Mouse (Mus musculus) ES-E14 (cell line): ENCODE measurements at regions not wholly inside any gene's neighbourhood (a gene's known extent, or its start where the extent isn't known, plus 50 kb on each side); places are given as distances from the start of the nearest gene placed in this dataset.

Experiments used
- DNase-seq: peaks from one replicate; pipeline ENCODE4 v3.0.0-alpha.2; 2013; ENCODE audit warnings: low read depth, low spot score
- H3K27ac ChIP-seq: 2 replicates; pipeline ENCODE4 v1.5.1; 2012; ENCODE audit warnings: low read depth, mild to moderate bottlenecking, low read length, moderate library complexity, mixed read lengths; ENCODE audit not compliant: poor library complexity, insufficient read depth, severe bottlenecking
- H3K36me3 ChIP-seq: 2 replicates; pipeline ENCODE4 v1.6.1; 2012; ENCODE audit warnings: mild to moderate bottlenecking, low read length, moderate library complexity, mixed read lengths; ENCODE audit not compliant: control insufficient read depth, poor library complexity, insufficient read depth, severe bottlenecking
- H3K4me1 ChIP-seq, 2 experiments: fragments of 150-350 bp in 1 of 2; sonication (generic) in 1 of 2; 2 replicates each; pipeline ENCODE4 v1.6.1; 2012; ENCODE audit warnings: low read length in 2 of 2, mild to moderate bottlenecking in 1 of 2, mixed read lengths in 1 of 2; ENCODE audit not compliant: control insufficient read depth in 2 of 2, insufficient read depth in 2 of 2, poor library complexity in 1 of 2
- H3K4me3 ChIP-seq, 2 experiments: fragments of 150-350 bp in 1 of 2; sonication (generic) in 1 of 2; 2 replicates each; pipeline ENCODE4 v1.5.1; 2012; ENCODE audit warnings: low read length in 2 of 2, low read depth in 1 of 2, mild to moderate bottlenecking in 1 of 2, mixed read lengths in 1 of 2; ENCODE audit not compliant: insufficient read depth in 1 of 2, poor library complexity in 1 of 2, severe bottlenecking in 1 of 2
- H3K9ac ChIP-seq: 2 replicates; pipeline ENCODE4 v1.6.1; 2012; ENCODE audit warnings: low read depth, mild to moderate bottlenecking, low read length, mixed read lengths; ENCODE audit not compliant: poor library complexity, insufficient read depth, severe bottlenecking
- H3K9me3 ChIP-seq: fragments of 150-350 bp; sonication (generic); 2 replicates; pipeline ENCODE4 v1.6.1; 2012; ENCODE audit warnings: low read depth, mild to moderate bottlenecking, low read length; ENCODE audit not compliant: control insufficient read depth, insufficient read depth
- CHD2 ChIP-seq: IDR thresholded peaks from 2 replicates; pipeline ENCODE4 v1.6.1; 2014; ENCODE audit warnings: mild to moderate bottlenecking, low read depth, low read length, inconsistent platforms
- HCFC1 ChIP-seq: IDR thresholded peaks from 2 replicates; pipeline ENCODE4 v1.6.1; 2012; ENCODE audit warnings: low read length, inconsistent platforms, borderline replicate concordance; ENCODE audit not compliant: insufficient read depth
- MAFK ChIP-seq: IDR thresholded peaks from 2 replicates; pipeline ENCODE4 v1.6.1; 2014; ENCODE audit warnings: mild to moderate bottlenecking, low read depth, low read length, inconsistent platforms; ENCODE audit not compliant: insufficient read depth
- ZC3H11A ChIP-seq: IDR thresholded peaks from 2 replicates; pipeline ENCODE4 v1.6.1; 2012; ENCODE audit warnings: low read depth, mild to moderate bottlenecking, inconsistent platforms, low read length, borderline replicate concordance
- ZNF384 ChIP-seq: IDR thresholded peaks from 2 replicates; pipeline ENCODE4 v1.6.1; 2012; ENCODE audit warnings: low read depth, low read length, inconsistent platforms
- in situ Hi-C, 2 experiments: fragments of 600-800 bp; cut with MboI; formaldehyde crosslinking; loops; one replicate each; pipeline ENCODE4 v1.15.1; 2025; ENCODE audit warnings: low sequenced_read_pairs in 2 of 2, inconsistent platforms in 1 of 2; ENCODE audit not compliant: unreplicated experiment in 2 of 2

DNA sequence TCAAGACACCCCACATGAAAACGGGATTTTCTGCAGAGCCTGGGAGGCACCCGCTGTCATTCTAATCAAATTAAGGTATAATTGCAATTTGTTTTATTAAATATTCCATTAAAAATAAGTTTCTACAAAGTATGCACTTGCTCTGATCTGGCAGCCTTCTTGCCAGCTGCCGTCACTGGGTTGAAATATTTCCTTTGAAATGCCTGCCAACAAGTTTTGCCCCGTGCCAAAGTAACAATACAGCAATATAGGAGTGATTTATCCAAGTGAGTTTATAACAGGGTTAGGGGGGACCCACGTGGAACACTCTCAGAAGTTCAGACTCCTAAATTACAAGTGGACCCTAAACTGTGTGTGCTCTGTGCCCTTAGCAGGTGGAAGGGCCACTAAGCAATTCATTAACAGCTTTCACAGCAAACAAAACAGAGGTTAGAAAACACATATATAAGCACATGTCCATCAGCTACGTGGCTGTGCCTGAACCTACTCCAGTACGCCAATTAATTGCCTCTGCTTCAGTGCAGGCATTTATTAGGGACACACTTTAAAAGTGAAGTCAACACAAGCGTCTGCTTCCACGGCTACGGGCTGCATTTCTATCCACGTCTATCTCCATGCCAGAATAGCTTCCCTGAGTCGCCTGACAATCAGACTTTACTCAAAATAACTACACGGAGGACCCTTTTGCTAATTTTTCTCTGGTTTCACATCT lies 275.1 kb downstream of the 1700129C05Rik start:
- Histone ChIP-seq H3K4me1 (no peaks in the 10 kb centered on the region), H3K9ac (no peak overlapping the region), H3K9me3 (no peaks in the 10 kb centered on the region), H3K36me3 (no peaks in the 10 kb centered on the region), H3K27ac (no peak overlapping the region), H3K4me3 (no peak overlapping the region)
- TF ChIP-seq ZNF384 (no peak), MAFK (no peak), CHD2 (no peak), ZC3H11A (no peak), HCFC1 (no peak)
- in situ Hi-C loops, result no loop called here
- DNase-seq, result no peak

DNA sequence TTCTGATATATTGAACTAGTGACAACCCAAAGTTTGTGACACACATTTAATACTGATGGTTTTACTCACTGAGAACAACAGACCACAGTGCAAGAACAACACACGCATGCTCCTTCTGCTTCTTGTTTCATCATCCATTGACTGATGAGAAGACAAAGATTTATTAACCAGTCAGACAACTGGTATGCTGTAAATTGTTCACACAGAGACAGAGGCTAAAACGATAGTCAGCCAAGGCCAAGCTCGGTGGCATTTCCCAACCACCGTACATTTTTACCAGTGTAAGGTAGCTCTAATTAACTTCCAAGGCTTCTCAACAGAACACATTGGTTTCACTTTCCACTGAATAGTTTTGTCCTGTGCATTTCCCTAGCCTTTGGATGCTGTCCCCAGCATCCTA lies 287.8 kb downstream of the 1700129C05Rik start:
- Histone ChIP-seq H3K36me3 (no peaks in the 10 kb centered on the region), H3K27ac (no peak overlapping the region), H3K9ac (no peak overlapping the region), H3K9me3 (no peaks in the 10 kb centered on the region), H3K4me1 (no peaks in the 10 kb centered on the region), H3K4me3 (no peak overlapping the region)
- no peak for DNase-seq
- TF ChIP-seq CHD2 (no peak), MAFK (no peak), HCFC1 (no peak), ZC3H11A (no peak), ZNF384 (no peak)
- in situ Hi-C loops, result no loop called here

DNA sequence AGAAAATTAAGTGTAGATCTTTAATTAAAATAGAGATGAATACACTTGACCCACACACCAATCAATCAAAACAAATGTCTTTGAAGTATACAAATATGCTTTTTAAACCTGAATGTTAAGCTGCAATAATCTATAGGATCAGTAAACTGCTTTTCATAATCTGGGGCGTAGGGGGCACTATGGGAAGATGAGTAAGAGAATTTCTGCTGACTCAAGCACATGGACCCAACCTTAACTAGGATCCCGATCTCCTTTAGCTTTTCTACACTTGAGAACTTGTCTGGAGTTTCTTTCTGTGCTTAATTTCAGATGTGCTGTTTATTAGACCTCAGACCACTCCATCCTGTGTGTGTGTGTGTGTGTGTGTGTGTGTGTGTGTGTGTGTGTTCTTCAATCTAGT lies 298.1 kb downstream of the 1700129C05Rik start:
- H3K9ac ChIP-seq, result no peak overlapping the region
- H3K27ac ChIP-seq, result no peak overlapping the region
- H3K4me1 ChIP-seq, result no peaks in the 10 kb centered on the region
- TF ChIP-seq MAFK, result peak; percentile 59; the same call in 1 of the 2 replicates
- TF ChIP-seq ZC3H11A, result no peak
- in situ Hi-C loops, result no loop called here
- H3K36me3 ChIP-seq, result no peaks in the 10 kb centered on the region
- no peak for DNase-seq
- no peak overlapping the region for H3K4me3 ChIP-seq
- no peaks in the 10 kb centered on the region for H3K9me3 ChIP-seq

DNA sequence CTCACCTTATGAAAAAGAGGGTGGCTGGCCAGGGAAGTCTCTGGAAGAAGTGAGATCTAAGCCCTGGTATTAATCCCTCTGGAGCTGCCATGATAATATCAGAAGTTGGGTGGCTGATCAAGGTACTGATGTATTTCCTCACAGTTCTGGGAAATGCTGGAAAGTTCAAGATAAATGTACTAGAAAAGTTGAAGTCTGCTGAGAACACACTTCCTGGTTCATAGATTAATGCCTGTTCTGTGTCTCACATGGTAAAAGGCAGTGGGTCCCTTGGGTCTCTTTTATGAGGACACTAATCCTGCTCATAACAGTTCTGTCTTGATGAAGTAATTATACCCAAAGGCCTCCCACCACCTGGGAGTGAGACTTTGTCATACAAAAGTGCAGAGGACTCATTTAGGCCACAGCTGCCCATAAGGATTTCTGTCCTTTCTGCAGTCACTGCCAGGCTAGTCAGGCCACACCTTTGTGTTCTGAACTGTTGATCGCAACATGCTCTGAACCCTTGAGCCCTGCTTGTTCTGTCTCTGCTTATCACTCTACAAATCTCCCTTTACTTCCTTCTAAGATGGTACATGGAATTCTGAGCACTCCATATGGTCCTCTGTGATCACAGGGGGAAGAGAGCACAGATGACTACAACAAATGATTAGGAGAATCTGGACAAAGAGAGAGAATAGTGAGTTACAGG lies 300.4 kb downstream of the 1700129C05Rik start:
- Histone ChIP-seq H3K9ac (no peak overlapping the region), H3K36me3 (no peaks in the 10 kb centered on the region), H3K9me3 (no peaks in the 10 kb centered on the region), H3K4me1 (no peaks in the 10 kb centered on the region), H3K27ac (no peak overlapping the region), H3K4me3 (no peak overlapping the region)
- in situ Hi-C loops, result no loop called here
- TF ChIP-seq ZC3H11A, result no peak
- TF ChIP-seq ZNF384, result no peak
- TF ChIP-seq MAFK, result no peak
- no peak for TF ChIP-seq HCFC1
- no peak for TF ChIP-seq CHD2
- no peak for DNase-seq

DNA sequence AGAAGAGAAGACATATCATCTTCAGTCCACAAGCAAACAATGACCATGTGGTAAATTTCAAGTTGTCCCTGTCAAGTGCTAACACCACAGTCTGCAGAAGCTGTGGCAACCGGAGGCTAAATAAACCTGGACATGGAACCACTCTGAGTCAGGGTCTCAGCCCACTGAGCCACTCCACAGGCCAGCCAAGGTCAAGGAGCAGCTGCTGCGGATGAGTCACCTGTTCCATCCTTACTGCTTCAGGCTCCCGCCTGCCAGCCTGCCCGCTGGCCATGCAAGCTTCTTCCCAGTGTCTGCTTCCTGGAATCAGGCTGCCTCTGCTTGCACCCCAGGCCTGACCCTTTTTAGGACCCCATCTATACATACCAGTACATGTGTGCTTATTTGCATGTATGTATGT lies 319.8 kb downstream of the 1700129C05Rik start:
- H3K9ac ChIP-seq, result no peak overlapping the region
- H3K4me3 ChIP-seq, result no peak overlapping the region
- TF ChIP-seq CHD2 (no peak), HCFC1 (no peak), ZNF384 (no peak), ZC3H11A (no peak)
- H3K36me3 ChIP-seq, result no peaks in the 10 kb centered on the region
- in situ Hi-C loops, result no loop called here
- H3K9me3 ChIP-seq, result no peaks in the 10 kb centered on the region
- no peak for DNase-seq
- no peaks in the 10 kb centered on the region for H3K4me1 ChIP-seq
- no peak overlapping the region for H3K27ac ChIP-seq
